Mouse (Mus musculus) kidney, postnatal 10 days (tissue): ENCODE results near the gene Plbd1.

Source experiments
- DNase-seq: peaks from one replicate; pipeline ENCODE4 v3.0.0; 2021; ENCODE audit warnings: mixed read lengths

Plbd1 gene

DNA sequence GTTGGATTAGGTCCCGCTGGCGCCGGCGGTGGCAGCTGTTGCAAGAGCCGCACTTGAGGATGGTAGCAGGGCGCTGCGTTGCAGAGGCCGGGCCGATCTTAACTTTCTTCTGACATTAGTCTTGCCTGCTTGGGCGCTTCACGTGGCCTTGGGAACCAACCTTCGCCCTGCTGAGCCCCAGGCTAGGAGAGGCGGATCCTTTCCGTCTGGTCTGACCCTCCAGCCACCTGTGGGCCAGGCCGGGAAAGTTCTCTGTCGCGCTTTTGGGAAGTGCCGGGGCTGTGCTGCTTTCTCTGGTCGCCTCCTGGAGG, at the start of gene Plbd1:
TSS of gene Plbd1 (minus strand) at position 223 of the 311 bp plus-strand sequence.
- DNase-seq: peak; percentile 53

DNA sequence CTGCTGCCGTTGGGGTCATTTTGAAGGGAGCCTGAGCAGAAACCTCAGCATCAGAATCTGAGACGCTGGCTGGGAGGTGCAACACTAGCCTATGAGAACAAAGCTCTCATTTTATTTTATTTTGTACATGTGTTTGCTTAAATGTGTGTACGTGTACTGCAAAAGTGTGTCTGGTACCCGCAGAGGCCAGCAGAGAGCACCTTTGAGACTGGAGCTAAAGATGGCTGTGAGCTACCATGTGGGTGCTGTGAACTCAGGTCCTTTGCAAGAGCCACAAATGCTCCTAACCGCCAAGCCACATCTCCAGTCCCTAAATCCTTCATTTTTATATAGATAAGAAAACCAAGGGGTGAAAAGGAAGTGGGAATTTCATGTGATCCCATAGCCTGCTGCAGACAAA, 48.7 kb upstream of the Plbd1 start:
- no peak for DNase-seq

DNA sequence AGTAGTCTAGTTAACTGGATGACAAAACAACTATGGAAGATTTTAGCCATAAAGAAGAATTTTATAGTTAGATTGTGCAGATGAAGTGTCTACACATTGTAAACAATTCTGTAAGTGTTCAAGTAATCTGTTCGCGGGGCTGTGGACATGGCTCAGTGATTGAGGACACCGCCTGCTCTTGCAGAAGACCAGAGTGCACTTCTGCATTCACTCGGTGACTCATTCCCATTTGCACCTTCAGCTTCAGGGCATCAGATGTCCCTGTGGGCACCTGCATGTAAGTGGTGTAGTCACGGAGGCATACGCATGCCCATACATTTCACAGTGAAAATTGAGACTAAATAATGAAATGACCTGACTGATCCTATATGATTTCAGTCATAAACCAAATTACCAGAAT, 46.9 kb upstream of the Plbd1 start:
- no peak for DNase-seq

GRCm38 (mm10) chr6:136701878-136702277, 40.1 kb upstream of the Plbd1 start:
- no peak for DNase-seq

DNA sequence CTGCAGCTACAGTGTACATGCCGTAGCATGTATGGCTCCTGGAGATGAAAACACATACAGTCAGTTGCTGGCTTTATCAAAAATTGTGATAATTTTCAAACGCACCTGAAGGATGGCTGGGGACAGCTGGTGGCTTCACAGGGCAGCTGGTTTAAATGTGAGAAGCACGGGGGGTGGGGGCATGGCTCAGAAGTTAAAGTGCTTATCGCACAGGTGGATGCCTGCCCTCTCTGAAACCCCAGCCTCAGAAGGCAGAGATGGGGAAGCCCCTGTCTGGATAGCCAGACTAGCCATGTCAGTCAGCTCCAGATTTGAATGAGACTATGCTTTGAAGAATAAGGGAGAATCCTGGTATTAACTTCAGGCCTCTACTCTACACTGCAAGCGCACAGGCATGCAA, 39.5 kb upstream of the Plbd1 start:
- no peak for DNase-seq

GRCm38 (mm10) chr6:136691314-136691713, 29.6 kb upstream of the Plbd1 start:
- no peak for DNase-seq

DNA sequence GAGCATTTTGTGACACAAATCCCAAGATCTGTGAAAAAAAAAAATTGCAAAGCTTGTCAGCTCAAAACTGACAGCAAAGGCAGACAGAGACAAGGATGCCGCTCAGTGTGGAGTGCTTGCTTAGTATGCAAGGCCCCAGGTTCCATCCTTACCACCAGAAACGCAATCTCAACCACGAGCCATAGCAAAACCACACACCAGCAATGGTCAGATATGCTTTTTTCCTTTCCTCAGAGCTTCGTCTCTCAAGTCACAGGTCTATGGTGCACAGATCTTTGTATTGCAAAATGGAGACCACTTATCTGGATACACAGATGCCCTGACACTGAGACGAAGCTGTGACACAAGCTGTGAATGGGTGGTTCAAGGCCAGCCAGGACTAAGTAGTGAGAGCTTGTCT, 28.8 kb upstream of the Plbd1 start:
- no peak for DNase-seq

- DNase-seq: peak; percentile 27
Observed at GRCm38 (mm10) chr6:136689790-136690413, 28.2 kb upstream of the Plbd1 start.

DNA sequence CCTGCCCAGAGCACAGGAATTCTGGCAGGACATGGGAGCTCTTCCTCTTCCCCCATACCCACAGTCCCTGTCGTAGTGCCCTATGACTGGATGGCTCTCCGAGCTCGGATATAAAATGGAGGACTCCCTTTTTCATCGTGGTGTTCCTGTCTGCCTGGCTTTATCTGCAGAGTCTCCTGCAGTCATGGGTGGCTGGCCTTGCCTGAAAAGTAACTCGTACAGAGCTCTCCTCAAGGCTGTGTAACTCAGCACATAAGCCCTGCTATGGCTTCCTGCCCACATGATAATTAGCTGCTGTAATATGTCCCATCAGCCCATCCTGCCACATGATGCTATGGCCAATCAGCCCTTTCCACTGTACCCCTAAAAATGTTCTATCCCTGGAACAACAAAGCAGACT, 23.7 kb upstream of the Plbd1 start:
- no peak for DNase-seq

- DNase-seq: no peak
Observed at GRCm38 (mm10) chr6:136683410-136684334, 21.9 kb upstream of the Plbd1 start.

DNA sequence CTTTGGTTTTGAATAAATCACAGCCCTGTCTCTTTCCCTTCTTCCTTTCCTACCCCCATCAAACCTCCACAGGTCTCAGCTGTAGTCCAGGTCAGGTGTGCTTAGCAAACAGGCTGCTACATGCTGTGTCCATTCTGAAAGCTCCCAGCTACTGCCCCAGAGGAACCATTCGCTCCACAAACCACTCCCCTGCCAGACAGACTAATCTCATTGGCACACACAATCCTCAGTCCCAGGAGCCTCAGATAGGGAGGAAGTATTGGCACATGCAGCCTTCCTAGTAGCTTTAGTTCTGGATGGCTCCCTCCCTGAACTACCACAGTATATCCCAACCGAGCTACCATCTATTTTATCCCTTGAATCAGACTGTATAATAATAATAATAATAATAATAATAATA, 17.7 kb upstream of the Plbd1 start:
- DNase-seq: no peak

- no peak for DNase-seq
Observed at GRCm38 (mm10) chr6:136674935-136675334, 13.2 kb upstream of the Plbd1 start.

DNA sequence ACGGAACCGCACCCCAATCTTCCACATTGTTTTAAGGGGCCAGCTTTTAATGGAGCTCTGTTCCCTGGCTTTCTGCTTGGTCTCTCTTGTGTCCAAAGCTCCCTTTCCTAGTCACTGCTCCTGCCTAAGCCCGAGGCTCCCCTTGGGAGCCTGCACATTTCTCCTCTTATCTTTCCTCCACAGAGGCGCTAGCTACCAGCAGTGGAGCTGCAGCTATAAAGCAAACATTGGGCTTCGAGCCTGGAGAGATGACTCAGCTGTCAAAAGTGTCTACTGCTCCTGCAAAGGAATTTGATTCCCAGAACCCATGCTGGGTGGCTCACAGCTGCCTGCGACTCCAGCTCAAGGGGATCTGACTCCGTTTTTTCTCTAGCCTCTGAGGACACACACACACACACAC, 10.7 kb upstream of the Plbd1 start:
- peak; percentile 65 for DNase-seq

GRCm38 (mm10) chr6:136669274-136669673, 7.5 kb upstream of the Plbd1 start:
- no peak for DNase-seq

- no peak for DNase-seq
Observed at GRCm38 (mm10) chr6:136668266-136668986, 6.7 kb upstream of the Plbd1 start.

DNA sequence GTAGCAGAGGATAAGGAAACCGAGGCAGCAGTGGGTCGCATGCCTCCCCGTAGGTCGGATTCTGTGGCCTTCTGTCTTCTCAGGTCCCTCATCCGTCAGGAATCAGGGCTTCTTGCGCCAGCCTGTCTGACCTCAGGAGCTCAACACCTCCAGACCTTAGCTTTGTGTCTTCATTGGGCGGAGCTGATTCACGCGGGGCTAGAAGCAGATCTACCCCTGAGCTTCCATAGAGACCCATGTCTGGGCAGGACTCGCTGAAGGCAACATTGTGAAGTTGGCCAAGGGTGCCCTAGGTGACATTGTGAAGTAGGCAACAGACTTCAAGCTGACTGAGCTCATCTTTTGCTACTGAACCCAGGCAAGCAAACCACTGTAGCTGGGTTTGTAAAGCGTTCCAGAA, 335 bp upstream of the Plbd1 start:
- no peak for DNase-seq

DNA sequence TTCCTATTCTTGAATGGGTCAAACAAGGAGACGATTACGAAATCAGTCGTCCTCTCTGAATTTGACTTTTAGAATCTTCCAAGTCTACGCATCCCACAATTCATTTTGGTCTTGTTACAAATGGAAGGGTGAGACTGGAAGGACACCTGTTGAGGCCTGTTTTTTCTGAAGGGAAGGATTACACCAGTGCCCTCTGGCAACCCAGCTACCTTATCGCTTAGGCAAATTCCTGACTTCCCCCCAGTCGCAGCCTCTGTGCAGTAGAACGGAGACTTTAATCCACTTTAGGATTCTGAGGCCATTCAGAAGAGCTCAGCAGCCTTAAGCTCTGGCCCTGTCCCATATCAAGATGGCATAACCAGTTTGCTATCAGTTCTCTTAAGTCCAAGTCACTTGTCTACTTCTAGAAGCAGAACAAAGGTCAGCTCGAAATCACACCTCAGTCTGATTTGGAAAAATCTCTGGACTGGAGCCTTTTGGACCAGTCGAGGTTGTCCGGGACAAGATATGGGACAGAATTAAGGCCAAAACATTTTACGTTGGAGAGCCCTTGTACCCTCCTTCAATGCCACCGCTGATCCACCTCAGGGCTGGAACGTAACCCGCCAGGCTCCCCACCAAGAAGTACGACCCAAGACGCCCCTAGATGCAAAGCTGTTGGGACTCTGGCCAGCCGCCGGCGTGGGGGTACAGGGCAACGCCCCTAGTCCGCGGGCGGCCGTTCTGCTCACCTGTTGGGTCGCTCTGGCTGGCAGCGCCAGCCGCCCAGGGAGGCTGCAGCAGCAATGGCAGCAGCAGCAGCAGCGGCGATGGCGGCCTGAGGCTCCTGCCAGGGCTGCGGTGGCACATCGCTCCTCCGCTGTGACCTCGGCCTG, 660 bp downstream of the Plbd1 start:
- DNase-seq: no peak

GRCm38 (mm10) chr6:136659226-136659625, 2.5 kb downstream of the Plbd1 start:
- DNase-seq: no peak

DNA sequence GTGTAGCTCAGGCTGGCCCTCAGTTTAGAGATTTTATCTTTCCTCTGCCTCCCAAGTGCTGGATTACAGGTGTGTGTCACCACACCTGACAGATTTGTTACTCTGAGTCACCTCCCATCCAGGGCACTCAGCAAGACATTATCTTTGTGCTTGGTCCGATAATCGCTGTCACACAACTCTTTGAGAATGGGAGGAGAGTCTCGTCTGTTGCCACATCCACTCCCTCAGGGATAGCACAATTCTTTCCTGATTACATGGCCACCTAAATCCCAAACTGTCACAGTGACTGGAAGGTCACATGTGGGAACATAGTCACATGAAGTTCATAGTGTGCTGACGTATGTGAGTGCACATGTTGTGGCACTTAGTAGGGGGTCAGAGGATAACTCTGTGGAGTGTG, 3.4 kb downstream of the Plbd1 start:
- DNase-seq: no peak

DNA sequence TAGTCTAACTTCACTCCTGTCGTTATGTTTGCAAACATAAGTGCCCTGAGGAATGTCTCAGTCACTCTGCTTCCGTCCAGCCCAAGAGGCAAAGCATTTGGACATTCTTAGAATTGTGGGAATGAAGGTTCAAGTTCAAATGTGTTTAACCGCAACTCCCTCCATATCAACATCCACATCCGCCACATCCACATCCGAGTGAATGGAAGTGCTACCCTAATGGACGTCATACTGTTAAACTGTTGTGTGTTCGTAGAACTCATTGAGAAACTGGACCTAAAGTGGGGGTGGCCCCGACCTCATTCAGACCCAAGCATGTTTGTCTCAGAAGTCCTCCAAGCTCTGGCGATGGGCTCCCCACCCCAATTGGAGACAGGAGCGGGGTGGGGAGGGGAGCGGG, 5.9 kb downstream of the Plbd1 start:
- DNase-seq: no peak

GRCm38 (mm10) chr6:136654470-136654869, 7.3 kb downstream of the Plbd1 start:
- no peak for DNase-seq

- DNase-seq: no peak
Observed at GRCm38 (mm10) chr6:136653331-136653730, 8.4 kb downstream of the Plbd1 start.

GRCm38 (mm10) chr6:136650664-136651063, 11.1 kb downstream of the Plbd1 start:
- no peak for DNase-seq
